Mouse (Mus musculus): ENCODE data around the gene Serpinb9. TPM values are rescaled to one million over a fixed set of nuclear protein-coding genes. Genes with fewer than 3 reads are reported as not detected.
"Not testable (repeated sequence)": the region's sequence is repeated elsewhere in the genome, so short reads cannot be mapped to it uniquely, and the experiment has no call there.

Serpinb9 gene
- polyA plus RNA-seq, 1 experiment, result 6.6 TPM

- H3K4me1 ChIP-seq (ENCODE audit: control insufficient read depth, insufficient read depth, low read length), result peaks cover 21% of the 10 kb centered on the region
- no peak overlapping the region for H3K4me3 ChIP-seq (ENCODE audit: insufficient read depth, low read length)
- H3K27ac ChIP-seq (ENCODE audit: insufficient read depth, low read depth, low read length), result no peak overlapping the region
- no peak for TF ChIP-seq POLR2A (IDR thresholded peaks at IDR 0.05; ENCODE audit: borderline replicate concordance, low read depth, low read length)
- TF ChIP-seq CTCF (IDR thresholded peaks at IDR 0.05; ENCODE audit: low read depth, low read length), result no peak
Observed at GRCm38 (mm10) chr13:33026427-33027057, 23.5 kb downstream of the Serpinb9 start.

GRCm38 (mm10) chr13:33027244-33027643 lies 24.2 kb downstream of the Serpinb9 start, which contains the start of gene Serpinb9b:
Gene Serpinb9b (plus strand): TSS chr13:33027416.
- TF ChIP-seq CTCF (IDR thresholded peaks at IDR 0.05; ENCODE audit: low read depth, low read length) (no peak), POLR2A (IDR thresholded peaks at IDR 0.05; ENCODE audit: borderline replicate concordance, low read depth, low read length) (no peak)
- H3K4me3 ChIP-seq (ENCODE audit: insufficient read depth, low read length), result no peak within 1 kb of the TSS
- peaks cover 21% of the 10 kb centered on the region for H3K4me1 ChIP-seq (ENCODE audit: control insufficient read depth, insufficient read depth, low read length)
- no peak within 1 kb of the TSS for H3K27ac ChIP-seq (ENCODE audit: insufficient read depth, low read depth, low read length)

- Histone ChIP-seq H3K27ac (ENCODE audit: insufficient read depth, low read depth, low read length) (no peak overlapping the region; the same call in 1 of the 2 replicates), H3K4me3 (ENCODE audit: insufficient read depth, low read length) (no peak overlapping the region), H3K4me1 (ENCODE audit: control insufficient read depth, insufficient read depth, low read length) (peaks cover 21% of the 10 kb centered on the region)
- TF ChIP-seq CTCF (IDR thresholded peaks at IDR 0.05; ENCODE audit: low read depth, low read length) (no peak), POLR2A (IDR thresholded peaks at IDR 0.05; ENCODE audit: borderline replicate concordance, low read depth, low read length) (no peak)
Observed at GRCm38 (mm10) chr13:33028146-33028545, 25.1 kb downstream of the Serpinb9 start.

GRCm38 (mm10) chr13:33028550-33028949 lies 25.5 kb downstream of the Serpinb9 start:
- H3K27ac ChIP-seq (ENCODE audit: insufficient read depth, low read depth, low read length), result no peak overlapping the region; the same call in 1 of the 2 replicates
- H3K4me3 ChIP-seq (ENCODE audit: insufficient read depth, low read length), result no peak overlapping the region
- no peak for TF ChIP-seq POLR2A (IDR thresholded peaks at IDR 0.05; ENCODE audit: borderline replicate concordance, low read depth, low read length)
- TF ChIP-seq CTCF (IDR thresholded peaks at IDR 0.05; ENCODE audit: low read depth, low read length), result no peak
- H3K4me1 ChIP-seq (ENCODE audit: control insufficient read depth, insufficient read depth, low read length), result peaks cover 21% of the 10 kb centered on the region

GRCm38 (mm10) chr13:33029478-33029877 lies 26.4 kb downstream of the Serpinb9 start:
- not testable (repeated sequence) for H3K27ac ChIP-seq (ENCODE audit: insufficient read depth, low read depth, low read length); H3K4me3 ChIP-seq (ENCODE audit: insufficient read depth, low read length)
- H3K4me1 ChIP-seq (ENCODE audit: control insufficient read depth, insufficient read depth, low read length), result peaks cover 21% of the 10 kb centered on the region

- H3K4me1 ChIP-seq (ENCODE audit: control insufficient read depth, insufficient read depth, low read length), result peaks cover 21% of the 10 kb centered on the region
- no peak overlapping the region for H3K27ac ChIP-seq (ENCODE audit: insufficient read depth, low read depth, low read length)
- H3K4me3 ChIP-seq (ENCODE audit: insufficient read depth, low read length), result no peak overlapping the region
- no peak for TF ChIP-seq CTCF (IDR thresholded peaks at IDR 0.05; ENCODE audit: low read depth, low read length)
- TF ChIP-seq POLR2A (IDR thresholded peaks at IDR 0.05; ENCODE audit: borderline replicate concordance, low read depth, low read length), result no peak
Observed at GRCm38 (mm10) chr13:33030281-33030680, 27.2 kb downstream of the Serpinb9 start.

GRCm38 (mm10) chr13:33035506-33035905 lies 32.5 kb downstream of the Serpinb9 start:
- no peak overlapping the region for H3K4me3 ChIP-seq (ENCODE audit: insufficient read depth, low read length)
- no peak overlapping the region for H3K27ac ChIP-seq (ENCODE audit: insufficient read depth, low read depth, low read length)
- TF ChIP-seq POLR2A (IDR thresholded peaks at IDR 0.05; ENCODE audit: borderline replicate concordance, low read depth, low read length), result no peak
- TF ChIP-seq CTCF (IDR thresholded peaks at IDR 0.05; ENCODE audit: low read depth, low read length), result no peak
- no peaks in the 10 kb centered on the region for H3K4me1 ChIP-seq (ENCODE audit: control insufficient read depth, insufficient read depth, low read length)

GRCm38 (mm10) chr13:33043542-33043941 lies 40.5 kb downstream of the Serpinb9 start:
- TF ChIP-seq POLR2A (IDR thresholded peaks at IDR 0.05; ENCODE audit: borderline replicate concordance, low read depth, low read length) (no peak), CTCF (IDR thresholded peaks at IDR 0.05; ENCODE audit: low read depth, low read length) (no peak)
- Histone ChIP-seq H3K4me3 (ENCODE audit: insufficient read depth, low read length) (no peak overlapping the region), H3K27ac (ENCODE audit: insufficient read depth, low read depth, low read length) (no peak overlapping the region), H3K4me1 (ENCODE audit: control insufficient read depth, insufficient read depth, low read length) (peaks cover 5% of the 10 kb centered on the region)

GRCm38 (mm10) chr13:33047234-33047633 lies 44.2 kb downstream of the Serpinb9 start:
- Histone ChIP-seq H3K4me3 (ENCODE audit: insufficient read depth, low read length) (no peak overlapping the region), H3K4me1 (ENCODE audit: control insufficient read depth, insufficient read depth, low read length) (peaks cover 5% of the 10 kb centered on the region), H3K27ac (ENCODE audit: insufficient read depth, low read depth, low read length) (no peak overlapping the region)
- TF ChIP-seq POLR2A (IDR thresholded peaks at IDR 0.05; ENCODE audit: borderline replicate concordance, low read depth, low read length), result no peak
- no peak for TF ChIP-seq CTCF (IDR thresholded peaks at IDR 0.05; ENCODE audit: low read depth, low read length)

GRCm38 (mm10) chr13:33048187-33048586 lies 45.1 kb downstream of the Serpinb9 start:
- Histone ChIP-seq H3K27ac (ENCODE audit: insufficient read depth, low read depth, low read length) (no peak overlapping the region), H3K4me3 (ENCODE audit: insufficient read depth, low read length) (no peak overlapping the region), H3K4me1 (ENCODE audit: control insufficient read depth, insufficient read depth, low read length) (peaks cover 5% of the 10 kb centered on the region)
- TF ChIP-seq POLR2A (IDR thresholded peaks at IDR 0.05; ENCODE audit: borderline replicate concordance, low read depth, low read length) (no peak), CTCF (IDR thresholded peaks at IDR 0.05; ENCODE audit: low read depth, low read length) (no peak)
